Mouse (Mus musculus): ENCODE data around the gene Megf9.

DNA sequence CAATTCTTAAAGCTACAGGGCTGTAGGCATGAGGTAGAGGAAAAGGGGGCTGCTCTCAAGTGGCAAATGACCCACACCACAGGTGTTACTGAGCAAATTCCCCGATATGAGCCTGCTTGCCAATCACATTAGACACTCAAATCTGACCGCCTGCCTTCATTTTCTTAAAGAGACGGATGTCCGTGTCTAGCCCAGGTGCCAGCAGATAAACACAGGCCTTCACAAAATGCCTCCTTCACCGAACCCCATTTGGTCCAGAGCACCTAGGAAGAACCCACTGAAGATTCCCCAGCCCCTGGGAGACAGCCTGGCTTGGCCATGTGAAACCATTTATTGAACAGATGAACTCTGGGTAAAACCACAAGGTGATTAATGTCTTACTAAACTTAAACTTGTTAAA, 138.1 kb downstream of the Megf9 start:
- TF ChIP-seq EP300 (IDR thresholded peaks at IDR 0.05; ENCODE audit: low read length) (no peak), IRF4 (IDR thresholded peaks at IDR 0.05; ENCODE audit: low read depth, low read length) (no peak), HCFC1 (IDR thresholded peaks at IDR 0.05; ENCODE audit: low read depth, low read length) (no peak), CTCF (conservative IDR thresholded peaks at IDR 0.05 in 1 of 2, IDR thresholded peaks at IDR 0.05 in 1 of 2; ENCODE audit: low read depth in 2 of 2, low read length in 2 of 2) (no peak), POLR2A (IDR thresholded peaks at IDR 0.05; ENCODE audit: low read depth, low read length) (no peak), MXI1 (IDR thresholded peaks at IDR 0.05; ENCODE audit: low read depth, low read length) (no peak), NRF1 (IDR thresholded peaks at IDR 0.05; ENCODE audit: low read depth, low read length) (no peak), E2F4 (IDR thresholded peaks at IDR 0.05; ENCODE audit: insufficient replicate concordance, low read depth, low read length) (no peak)

All from CH12.LX (cell line).